Mouse (Mus musculus) cerebellum, postnatal 14 days (tissue): ENCODE measurements around the gene Ap5m1.
A peak's percentile ranks its signal among the peaks of the same experiment; 100 is the strongest.
"Not testable (repeated sequence)": the region's sequence is repeated elsewhere in the genome, so short reads cannot be mapped to it uniquely, and the experiment has no call there.

Source experiments
- DNase-seq, 2 experiments: peaks; one replicate each; pipeline ENCODE4 v3.0.0; 2021; ENCODE audit warnings: mixed read lengths in 2 of 2

Ap5m1 gene

DNA sequence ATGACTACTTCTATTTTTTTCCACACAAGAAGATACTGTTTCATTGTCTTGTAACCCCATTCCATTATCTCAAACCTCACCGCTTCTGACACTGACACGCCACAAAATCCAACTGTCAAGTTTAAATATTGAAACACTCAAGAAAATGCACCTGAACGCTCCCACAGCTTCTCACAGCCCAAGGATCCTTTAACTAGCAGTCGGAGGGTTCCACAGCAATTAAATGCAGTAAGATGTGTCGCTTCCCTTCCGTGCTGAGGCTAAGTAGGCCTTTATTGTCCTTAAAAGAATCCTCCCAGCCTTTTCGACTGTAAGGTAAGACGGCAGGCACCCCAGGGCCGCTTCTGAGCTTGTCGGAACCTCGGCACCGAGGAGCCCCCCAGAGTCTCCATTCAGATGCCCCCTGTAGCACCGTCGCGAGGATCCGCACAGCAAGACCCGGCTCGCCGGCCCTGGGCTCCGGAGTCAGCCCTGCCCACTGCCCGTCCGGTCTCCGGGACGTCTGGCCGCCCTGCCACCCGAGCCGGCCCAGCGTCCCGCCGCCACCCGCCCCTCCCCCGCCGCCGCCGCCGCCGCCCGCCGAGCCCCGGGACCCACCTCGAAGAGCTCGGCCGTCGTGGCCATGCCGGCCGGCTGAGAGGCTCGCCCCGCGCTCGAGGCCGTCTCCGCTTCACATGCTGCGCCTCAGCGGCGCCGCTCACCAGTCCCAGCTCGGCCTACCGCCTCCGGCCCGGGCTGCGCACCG, at the start of gene Ap5m1:
TSS of gene Ap5m1 (plus strand) at position 569 of the 745 bp plus-strand sequence.
- no peak for DNase-seq

GRCm38 (mm10) chr14:49019765-49020164, 46.1 kb upstream of the Ap5m1 start:
- DNase-seq, result no peak

DNA sequence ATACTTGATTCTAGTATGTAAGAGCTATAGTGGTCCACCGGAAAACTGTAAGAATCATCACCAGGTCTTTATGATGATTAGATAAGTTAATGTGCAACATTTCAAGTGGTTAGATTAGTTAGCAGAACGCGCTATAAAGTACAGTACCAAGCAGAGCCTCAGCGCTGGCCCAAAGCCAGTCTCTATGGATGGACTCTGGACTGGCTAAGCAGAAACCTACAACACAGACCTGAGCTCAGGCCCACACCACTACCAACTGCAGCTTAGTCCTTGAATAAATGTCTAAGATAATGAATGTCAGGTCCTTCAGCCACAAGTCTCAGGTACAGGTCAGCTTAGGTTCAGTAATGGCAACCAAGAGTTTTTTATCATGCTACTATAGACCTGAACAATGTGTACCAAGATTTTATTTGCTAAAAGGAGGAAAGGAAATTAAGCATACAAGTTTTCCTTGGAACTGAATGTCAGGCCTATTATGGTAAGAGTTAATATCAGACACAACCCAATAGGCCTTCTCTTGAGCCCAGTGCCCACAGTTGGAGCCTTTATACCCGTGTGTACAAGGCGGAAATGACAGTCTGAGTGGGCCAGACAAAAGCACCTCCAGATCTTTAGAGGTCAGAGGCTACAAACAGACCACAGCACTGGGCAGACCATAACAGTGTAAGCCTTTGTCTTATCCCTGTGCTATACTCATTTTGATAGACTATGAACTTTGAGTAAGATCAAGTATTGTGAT, 38.7 kb upstream of the Ap5m1 start:
- DNase-seq, result no peak

GRCm38 (mm10) chr14:49027779-49028368, 38.0 kb upstream of the Ap5m1 start:
- DNase-seq, result no peak

GRCm38 (mm10) chr14:49028991-49029390, 36.9 kb upstream of the Ap5m1 start:
- no peak for DNase-seq

- DNase-seq, result no peak
Measured at GRCm38 (mm10) chr14:49045610-49046009, 20.3 kb upstream of the Ap5m1 start.

- no peak for DNase-seq
Measured at GRCm38 (mm10) chr14:49049492-49049891, 16.4 kb upstream of the Ap5m1 start.

DNA sequence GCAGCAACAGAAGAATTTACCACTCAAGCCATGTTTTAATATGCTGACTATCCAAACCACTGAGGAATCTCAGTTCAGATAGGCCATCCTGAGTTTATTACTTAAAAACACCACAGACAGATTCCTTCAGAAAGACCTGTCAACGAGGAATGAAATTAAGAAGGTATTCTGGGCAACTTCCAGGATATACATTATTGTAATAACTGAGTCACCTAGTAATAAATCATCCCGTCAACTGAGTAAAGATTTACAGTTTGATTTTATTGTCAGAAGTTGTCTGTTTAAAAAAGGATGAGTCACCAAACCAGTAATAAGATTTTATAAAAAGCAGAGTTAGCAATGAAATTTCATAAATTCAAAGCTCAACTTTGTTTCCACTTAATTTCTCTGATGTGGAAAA, 2.1 kb upstream of the Ap5m1 start:
- no peak for DNase-seq

GRCm38 (mm10) chr14:49066274-49066823, 452 bp downstream of the Ap5m1 start, which contains the start of gene Exoc5:
Gene Exoc5 (minus strand): TSS chr14:49066653.
- DNase-seq, result peak; percentile 98

GRCm38 (mm10) chr14:49072837-49073236, 6.9 kb downstream of the Ap5m1 start:
- DNase-seq, result no peak

DNA sequence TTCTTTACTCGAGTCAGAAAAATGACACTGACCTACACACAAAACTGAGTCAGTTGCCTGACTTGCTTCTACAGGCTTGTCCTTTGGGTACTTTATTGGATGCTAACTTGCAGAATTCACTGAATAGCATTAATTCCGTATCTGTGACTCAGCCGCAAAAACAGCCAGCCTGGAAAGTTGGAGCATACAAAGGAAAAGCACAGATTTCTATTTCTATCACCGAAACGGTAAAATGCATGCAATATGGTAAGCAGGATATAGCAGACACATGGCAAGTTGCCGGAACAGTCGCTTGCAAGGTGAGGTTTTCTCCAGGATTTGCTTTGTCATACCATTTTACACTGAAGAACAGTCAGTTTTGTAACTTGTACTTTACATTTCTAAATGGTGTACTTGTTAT, 8.0 kb downstream of the Ap5m1 start:
- no peak for DNase-seq

GRCm38 (mm10) chr14:49074361-49074760, 8.5 kb downstream of the Ap5m1 start:
- DNase-seq, result no peak

DNA sequence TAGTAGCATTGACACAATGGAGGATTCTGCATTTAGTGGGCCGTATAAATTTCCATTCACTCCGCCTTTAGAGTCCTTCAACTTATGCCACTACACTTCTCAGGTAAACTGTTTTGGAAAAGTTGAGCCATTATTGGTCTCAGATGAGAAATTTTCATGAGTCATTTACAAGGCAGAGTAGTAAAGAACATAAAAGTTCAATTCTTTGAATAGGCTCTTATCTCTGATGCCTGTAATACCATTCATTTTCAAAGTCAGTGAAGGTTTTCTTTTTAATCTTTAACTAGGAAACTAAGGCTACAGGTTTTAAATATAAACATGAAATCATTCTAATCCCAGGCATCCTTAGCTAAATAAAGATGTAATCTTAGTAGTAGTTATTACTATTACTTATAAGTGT, 12.9 kb downstream of the Ap5m1 start:
- DNase-seq, result no peak

DNA sequence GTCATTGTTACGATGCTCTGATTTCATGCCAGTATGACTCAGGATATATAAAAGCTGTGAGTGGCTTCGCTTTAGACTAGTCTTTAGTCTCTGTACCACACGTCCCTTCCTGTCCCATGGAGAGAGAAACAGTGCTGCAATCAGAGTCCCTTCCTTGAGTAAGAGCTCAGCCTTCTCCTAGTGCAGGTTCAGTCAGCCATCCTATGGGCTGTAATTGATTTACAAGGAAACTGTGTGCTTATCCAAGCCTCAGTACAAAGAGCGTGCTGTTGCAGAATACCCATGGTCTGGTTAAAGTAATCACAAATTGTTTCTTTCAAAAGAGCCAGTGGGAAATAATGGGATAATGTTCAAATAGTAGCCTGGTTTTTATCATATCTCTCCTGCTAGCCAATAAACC, 20.6 kb downstream of the Ap5m1 start:
- no peak for DNase-seq

DNA sequence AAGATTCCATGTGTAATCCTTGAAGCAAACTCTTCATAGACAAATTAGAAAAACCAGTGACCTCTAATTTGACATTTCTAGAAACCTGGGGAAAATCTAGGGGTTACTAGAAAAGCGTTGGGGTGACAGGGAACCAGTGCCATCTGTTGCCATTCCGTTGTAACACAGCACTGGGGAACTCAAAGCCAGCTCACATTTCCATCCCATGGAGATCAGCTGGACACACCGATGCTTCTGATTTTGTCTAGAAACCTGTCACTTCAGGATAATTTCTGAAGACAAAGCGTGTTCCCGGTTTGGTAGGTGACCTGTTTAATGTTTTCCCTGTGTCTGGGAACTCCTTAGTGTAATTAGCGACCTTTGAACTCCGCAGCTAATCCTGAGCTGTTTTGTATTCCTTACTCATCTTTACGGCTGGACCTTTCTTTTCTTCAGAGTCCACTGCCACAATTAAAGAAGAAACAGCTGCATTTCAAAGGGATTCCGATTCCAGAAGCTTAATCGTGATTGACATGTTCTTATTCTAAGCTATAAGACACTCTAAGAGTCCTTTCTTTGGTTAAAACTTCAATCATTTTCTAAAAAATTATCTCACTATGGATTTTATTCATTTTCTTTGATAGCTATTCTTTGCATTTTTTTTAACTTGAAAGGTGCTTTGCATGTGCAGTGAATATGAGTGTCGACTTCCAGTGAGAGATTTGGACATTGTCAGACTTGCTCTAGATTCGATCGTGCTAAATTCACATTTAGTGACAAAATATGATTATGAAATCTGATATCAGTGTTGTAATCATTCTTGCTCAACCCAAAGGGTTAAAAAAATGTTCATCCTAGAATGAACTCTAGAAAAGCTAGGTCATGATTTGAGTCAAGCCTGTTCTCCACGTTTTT, 22.5 kb downstream of the Ap5m1 start:
- no peak for DNase-seq

- DNase-seq, result no peak
Measured at GRCm38 (mm10) chr14:49089461-49090058, 23.7 kb downstream of the Ap5m1 start.

- DNase-seq, result no peak
Measured at GRCm38 (mm10) chr14:49090102-49090501, 24.2 kb downstream of the Ap5m1 start.

- no peak for DNase-seq
Measured at GRCm38 (mm10) chr14:49091277-49091676, 25.4 kb downstream of the Ap5m1 start.

- DNase-seq, result not testable (repeated sequence)
Measured at GRCm38 (mm10) chr14:49091755-49092154, 25.9 kb downstream of the Ap5m1 start.

- DNase-seq, result peak; percentile 76 to 84
Measured at GRCm38 (mm10) chr14:49118381-49118780, 52.5 kb downstream of the Ap5m1 start.

DNA sequence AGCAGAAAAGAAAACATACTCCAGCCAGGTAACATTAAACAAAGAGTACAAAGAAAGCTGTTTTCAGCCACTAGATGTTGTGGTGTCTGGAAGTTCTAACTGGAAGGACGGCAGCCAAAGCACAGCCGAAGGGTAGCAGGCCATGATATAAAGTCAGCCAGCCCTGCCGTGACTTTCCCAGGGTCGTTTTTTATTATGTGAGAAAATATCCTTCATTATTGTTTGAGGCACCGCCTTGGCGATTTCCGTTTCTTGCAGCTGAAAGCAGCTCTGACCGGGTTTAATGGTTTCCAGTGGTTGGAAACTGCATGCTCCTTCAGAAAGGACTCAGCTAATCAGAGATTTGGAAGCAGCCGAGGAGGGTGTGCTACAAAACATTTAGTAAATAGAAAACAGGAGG, 55.8 kb downstream of the Ap5m1 start:
- DNase-seq, result no peak
